Mouse (Mus musculus) heart, embryonic 11.5 days (tissue): ENCODE data around the gene Pde6g. TPM values are rescaled to one million over a fixed set of nuclear protein-coding genes. Genes with fewer than 3 reads are reported as not detected.
"Not testable (repeated sequence)": the region's sequence is repeated elsewhere in the genome, so short reads cannot be mapped to it uniquely, and the experiment has no call there.

ENCODE experiments used
- ATAC-seq: fragments of 200-750 bp; cut with Nextera tagmentation; replicated peaks from 2 replicates; pipeline ENCODE4 v1.8.0; 2017; ENCODE audit warnings: moderate library complexity; ENCODE audit not compliant: insufficient number of reproducible peaks, low FRiP score, low TSS enrichment
- H3K27ac ChIP-seq: fragments of 300-500 bp; sonication (generic); 2 replicates; pipeline ENCODE4 v1.5.1; 2014; ENCODE audit warnings: mild to moderate bottlenecking, low read depth, low read length
- H3K27me3 ChIP-seq: fragments of 300-500 bp; sonication (generic); 2 replicates; pipeline ENCODE4 v1.6.1; 2014; ENCODE audit warnings: mild to moderate bottlenecking, low read length, mixed read lengths; ENCODE audit not compliant: control insufficient read depth, insufficient read depth
- H3K36me3 ChIP-seq: fragments of 300-500 bp; sonication (generic); 2 replicates; pipeline ENCODE4 v1.6.1; 2014; ENCODE audit warnings: mild to moderate bottlenecking, low read length, moderate library complexity, mixed read lengths; ENCODE audit not compliant: control insufficient read depth, insufficient read depth
- H3K4me1 ChIP-seq: fragments of 300-500 bp; sonication (generic); 2 replicates; pipeline ENCODE4 v1.6.1; 2014; ENCODE audit warnings: low read length; ENCODE audit not compliant: control insufficient read depth, insufficient read depth
- H3K4me2 ChIP-seq: fragments of 300-500 bp; sonication (generic); 2 replicates; pipeline ENCODE4 v1.6.1; 2014; ENCODE audit warnings: mild to moderate bottlenecking, moderate library complexity
- H3K4me3 ChIP-seq: fragments of 300-500 bp; sonication (generic); 2 replicates; pipeline ENCODE4 v1.5.1; 2014; ENCODE audit warnings: low read depth, low read length
- H3K9ac ChIP-seq: fragments of 300-500 bp; sonication (generic); 2 replicates; pipeline ENCODE4 v1.6.1; 2014; ENCODE audit warnings: mild to moderate bottlenecking, low read depth, low read length, moderate library complexity
- H3K9me3 ChIP-seq: fragments of 300-500 bp; sonication (generic); replicated peaks from 2 replicates; pipeline ENCODE4 v1.6.1; 2016; ENCODE audit warnings: low read length; ENCODE audit not compliant: control insufficient read depth
- WGBS: fragments of 180-500 bp; shearing (Covaris S2); extraction: QIAGEN DNeasy Blood & Tissue Kit; methylation state at CpG from one replicate; pipeline ENCODE4 v1.1.7; 2014; ENCODE audit not compliant: insufficient replicate concordance; 5-methylcytosine and 5-hydroxymethylcytosine counted together
- polyA plus RNA-seq: library from polyadenylated mRNA; unstranded; fragments of >200 nt; fragmentation: Nextera tagmentation; extraction: Ambion mirVana; gene quantifications from 2 replicates; pipeline ENCODE4 v1.2.1, GENCODE M21; 2014

The Pde6g gene
- polyA plus RNA-seq, 1 experiment from 2014 or later = 0.24 TPM

- no peak for ATAC-seq
- Histone ChIP-seq H3K9me3 (no peaks in the 10 kb centered on the region), H3K36me3 (peaks cover 19% of the 10 kb centered on the region), H3K4me1 (no peaks in the 10 kb centered on the region), H3K4me3 (no peak overlapping the region), H3K4me2 (no peak overlapping the region), H3K9ac (no peak overlapping the region), H3K27me3 (no peaks in the 10 kb centered on the region), H3K27ac (peak overlapping the region; percentile 29; the same call in 1 of the 2 replicates)
- WGBS = 84% methylated on average over 13 of the region's 13 CpGs
Measured at GRCm38 (mm10) chr11:120422651-120423568, 30.4 kb downstream of the Pde6g start.

GRCm38 (mm10) chr11:120418592-120418991, 34.7 kb downstream of the Pde6g start:
- Histone ChIP-seq H3K27me3 (no peaks in the 10 kb centered on the region), H3K9ac (no peak overlapping the region), H3K4me3 (no peak overlapping the region), H3K36me3 (peaks cover 19% of the 10 kb centered on the region), H3K9me3 (no peaks in the 10 kb centered on the region), H3K27ac (no peak overlapping the region), H3K4me2 (no peak overlapping the region), H3K4me1 (no peaks in the 10 kb centered on the region)
- ATAC-seq = no peak
- WGBS = 94% methylated on average over 1 of the region's 1 CpGs

GRCm38 (mm10) chr11:120417852-120418251, 35.4 kb downstream of the Pde6g start:
- H3K9ac ChIP-seq = no peak overlapping the region
- no peak for ATAC-seq
- H3K9me3 ChIP-seq = no peaks in the 10 kb centered on the region
- no peaks in the 10 kb centered on the region for H3K4me1 ChIP-seq
- no peak overlapping the region for H3K4me3 ChIP-seq
- no peak overlapping the region for H3K27ac ChIP-seq
- H3K27me3 ChIP-seq = no peaks in the 10 kb centered on the region
- H3K36me3 ChIP-seq = peaks cover 24% of the 10 kb centered on the region
- H3K4me2 ChIP-seq = no peak overlapping the region
- WGBS = 79% methylated on average over 7 of the region's 7 CpGs

GRCm38 (mm10) chr11:120413621-120414020, 39.7 kb downstream of the Pde6g start:
- not testable (repeated sequence) for ATAC-seq, H3K4me2 ChIP-seq, H3K4me3 ChIP-seq, H3K9ac ChIP-seq, H3K27me3 ChIP-seq, H3K27ac ChIP-seq, H3K4me1 ChIP-seq, H3K9me3 ChIP-seq
- WGBS = 96% methylated on average over 7 of the region's 10 CpGs
- H3K36me3 ChIP-seq = peaks cover 41% of the 10 kb centered on the region

- no peaks in the 10 kb centered on the region for H3K27me3 ChIP-seq
- H3K4me2 ChIP-seq = no peak overlapping the region
- peaks cover 41% of the 10 kb centered on the region for H3K36me3 ChIP-seq
- no peaks in the 10 kb centered on the region for H3K9me3 ChIP-seq
- 72% methylated on average over 1 of the region's 1 CpGs for WGBS
- H3K4me3 ChIP-seq = no peak overlapping the region
- no peak for ATAC-seq
- no peak overlapping the region for H3K9ac ChIP-seq
- H3K4me1 ChIP-seq = no peaks in the 10 kb centered on the region
- no peak overlapping the region for H3K27ac ChIP-seq
Measured at GRCm38 (mm10) chr11:120406445-120406844, 46.9 kb downstream of the Pde6g start.

- Histone ChIP-seq H3K27me3 (no peaks in the 10 kb centered on the region), H3K4me2 (no peak overlapping the region), H3K4me1 (no peaks in the 10 kb centered on the region), H3K9me3 (no peaks in the 10 kb centered on the region), H3K36me3 (peaks cover 42% of the 10 kb centered on the region), H3K27ac (no peak overlapping the region), H3K9ac (no peak overlapping the region), H3K4me3 (no peak overlapping the region)
- 80% methylated on average over 3 of the region's 3 CpGs for WGBS
- ATAC-seq = peak; percentile 76
Measured at GRCm38 (mm10) chr11:120405867-120406266, 47.4 kb downstream of the Pde6g start.

GRCm38 (mm10) chr11:120404814-120405213, 48.5 kb downstream of the Pde6g start:
- H3K9me3 ChIP-seq = no peaks in the 10 kb centered on the region
- H3K4me3 ChIP-seq = no peak overlapping the region
- ATAC-seq = no peak
- H3K9ac ChIP-seq = no peak overlapping the region
- H3K4me2 ChIP-seq = no peak overlapping the region
- WGBS = 86% methylated on average over 1 of the region's 1 CpGs
- no peak overlapping the region for H3K27ac ChIP-seq
- H3K27me3 ChIP-seq = no peaks in the 10 kb centered on the region
- H3K36me3 ChIP-seq = peaks cover 39% of the 10 kb centered on the region
- no peaks in the 10 kb centered on the region for H3K4me1 ChIP-seq

GRCm38 (mm10) chr11:120399319-120399718, 54.0 kb downstream of the Pde6g start:
- H3K27me3 ChIP-seq = no peaks in the 10 kb centered on the region
- H3K4me3 ChIP-seq = no peak overlapping the region
- no peaks in the 10 kb centered on the region for H3K4me1 ChIP-seq
- no peak overlapping the region for H3K27ac ChIP-seq
- WGBS = 89% methylated on average over 2 of the region's 2 CpGs
- no peak overlapping the region for H3K4me2 ChIP-seq
- no peaks in the 10 kb centered on the region for H3K9me3 ChIP-seq
- no peak for ATAC-seq
- H3K36me3 ChIP-seq = peaks cover 29% of the 10 kb centered on the region
- H3K9ac ChIP-seq = no peak overlapping the region
